Mouse (Mus musculus) lung, embryonic 16.5 days (tissue): Measurements from ENCODE around the gene Mllt6. TPM values are rescaled to one million over a fixed set of nuclear protein-coding genes. Genes with fewer than 3 reads are reported as not detected.
"Not testable (repeated sequence)": the region's sequence is repeated elsewhere in the genome, so short reads cannot be mapped to it uniquely, and the experiment has no call there.

Source experiments
- ATAC-seq: fragments of 200-750 bp; cut with Nextera tagmentation; 2 replicates; pipeline ENCODE4 v1.8.0; 2017; ENCODE audit warnings: low read depth, mild to moderate bottlenecking, moderate library complexity
- H3K27ac ChIP-seq: fragments of 300-500 bp; sonication (generic); 2 replicates; pipeline ENCODE4 v1.5.1; 2014; ENCODE audit warnings: mild to moderate bottlenecking, control low read depth, low read length
- H3K27me3 ChIP-seq: fragments of 300-500 bp; sonication (generic); 2 replicates; pipeline ENCODE4 v1.6.1; 2014; ENCODE audit warnings: low read depth, low read length, mixed read lengths; ENCODE audit not compliant: control insufficient read depth, insufficient read depth
- H3K36me3 ChIP-seq: fragments of 300-500 bp; sonication (generic); 2 replicates; pipeline ENCODE4 v1.6.1; 2014; ENCODE audit warnings: low read length; ENCODE audit not compliant: control insufficient read depth, insufficient read depth
- H3K4me1 ChIP-seq: fragments of 300-500 bp; sonication (generic); replicated peaks from 2 replicates; pipeline ENCODE4 v1.6.1; 2014; ENCODE audit warnings: low read length, mixed read lengths; ENCODE audit not compliant: control insufficient read depth, insufficient read depth
- H3K4me2 ChIP-seq: fragments of 300-500 bp; sonication (generic); 2 replicates; pipeline ENCODE4 v1.6.1; 2014; ENCODE audit warnings: low read depth, low read length, control low read depth
- H3K4me3 ChIP-seq: fragments of 300-500 bp; sonication (generic); 2 replicates; pipeline ENCODE4 v1.5.1; 2014; ENCODE audit warnings: mild to moderate bottlenecking, low read length, control low read depth
- H3K9ac ChIP-seq: fragments of 300-500 bp; sonication (generic); 2 replicates; pipeline ENCODE4 v1.6.1; 2014; ENCODE audit warnings: low read length, control low read depth
- H3K9me3 ChIP-seq: fragments of 300-500 bp; sonication (generic); 2 replicates; pipeline ENCODE4 v1.6.1; 2016; ENCODE audit warnings: low read length; ENCODE audit not compliant: control insufficient read depth
- WGBS: fragments of 180-500 bp; shearing (Covaris S2); extraction: QIAGEN DNeasy Blood & Tissue Kit; methylation state at CpG from one replicate; pipeline ENCODE4 v1.1.7; 2014; 5-methylcytosine and 5-hydroxymethylcytosine counted together
- polyA plus RNA-seq: library from polyadenylated mRNA; unstranded; fragments of >200 nt; fragmentation: Nextera tagmentation; extraction: Ambion mirVana; gene quantifications from 2 replicates; pipeline ENCODE4 v1.2.1, GENCODE M21; 2015

The Mllt6 gene
- polyA plus RNA-seq, 1 experiment from 2014 or later = 3.4 TPM

DNA sequence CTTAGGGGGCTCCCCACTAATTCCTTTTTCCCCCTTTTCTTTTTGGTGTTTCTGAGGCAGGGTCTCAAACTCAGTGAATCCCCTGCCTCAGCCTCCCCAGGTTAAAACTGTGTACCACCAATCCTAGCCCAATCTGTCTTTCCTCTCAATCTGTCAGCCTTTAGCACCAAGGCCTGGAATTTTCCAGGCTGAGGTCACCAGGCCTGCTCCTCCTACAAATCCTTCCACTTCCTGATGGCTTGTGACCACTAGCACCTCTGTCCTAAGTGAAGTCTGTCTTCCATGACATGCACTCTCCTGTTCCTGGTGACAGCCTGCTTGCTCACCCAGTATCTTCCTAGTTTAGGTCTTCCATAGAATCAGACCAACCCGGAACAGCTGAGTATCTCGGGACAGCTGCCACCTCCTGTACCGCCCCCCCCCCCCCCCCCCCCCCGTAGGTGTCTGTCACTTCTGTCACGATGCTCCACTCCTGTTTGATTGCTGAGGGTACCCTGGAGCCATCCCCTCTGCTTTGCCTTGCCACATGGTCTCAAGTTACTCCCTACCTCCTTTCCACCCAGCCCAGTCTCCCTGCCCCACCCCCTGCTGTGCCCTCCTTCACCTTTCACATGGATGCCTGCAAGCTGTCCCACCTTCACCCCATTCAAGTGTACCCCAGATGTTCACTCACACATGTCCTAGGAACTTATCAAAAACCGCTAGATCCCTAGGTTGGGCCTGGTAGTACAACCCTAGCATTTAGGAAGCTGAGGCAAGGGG is 5.8 kb upstream of the Mllt6 start:
- Histone ChIP-seq H3K9ac (no peak overlapping the region), H3K27ac (no peak overlapping the region), H3K9me3 (no peaks in the 10 kb centered on the region), H3K4me1 (peaks cover 30% of the 10 kb centered on the region), H3K36me3 (no peaks in the 10 kb centered on the region), H3K4me2 (no peak overlapping the region), H3K27me3 (peaks cover 7% of the 10 kb centered on the region), H3K4me3 (no peak overlapping the region)
- 61% methylated on average over 4 of the region's 6 CpGs for WGBS
- no peak for ATAC-seq

DNA sequence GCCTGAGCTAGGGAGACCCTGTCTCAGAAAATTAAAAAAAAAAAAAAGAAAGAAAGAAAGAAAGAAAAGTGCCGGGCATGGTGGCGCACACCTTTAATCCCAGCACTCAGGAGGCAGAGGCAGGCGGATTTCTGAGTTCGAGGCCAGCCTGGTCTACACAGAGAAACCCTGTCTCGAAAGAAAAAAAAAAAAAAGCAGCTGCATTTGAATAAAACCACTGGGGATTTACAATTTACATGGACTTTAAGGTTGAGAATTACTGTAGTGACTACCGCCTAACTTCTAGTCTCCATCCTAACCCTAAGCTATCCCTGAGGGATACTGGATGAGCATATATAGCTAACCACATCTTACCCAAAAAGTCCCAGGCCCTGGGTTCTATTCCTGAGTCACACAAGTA is 5.2 kb upstream of the Mllt6 start:
- not testable (repeated sequence) for H3K4me2 ChIP-seq, H3K27me3 ChIP-seq, H3K4me3 ChIP-seq, H3K27ac ChIP-seq, H3K9ac ChIP-seq, H3K36me3 ChIP-seq, H3K9me3 ChIP-seq, ATAC-seq
- 89% methylated on average over 6 of the region's 6 CpGs for WGBS
- H3K4me1 ChIP-seq = peaks cover 31% of the 10 kb centered on the region

DNA sequence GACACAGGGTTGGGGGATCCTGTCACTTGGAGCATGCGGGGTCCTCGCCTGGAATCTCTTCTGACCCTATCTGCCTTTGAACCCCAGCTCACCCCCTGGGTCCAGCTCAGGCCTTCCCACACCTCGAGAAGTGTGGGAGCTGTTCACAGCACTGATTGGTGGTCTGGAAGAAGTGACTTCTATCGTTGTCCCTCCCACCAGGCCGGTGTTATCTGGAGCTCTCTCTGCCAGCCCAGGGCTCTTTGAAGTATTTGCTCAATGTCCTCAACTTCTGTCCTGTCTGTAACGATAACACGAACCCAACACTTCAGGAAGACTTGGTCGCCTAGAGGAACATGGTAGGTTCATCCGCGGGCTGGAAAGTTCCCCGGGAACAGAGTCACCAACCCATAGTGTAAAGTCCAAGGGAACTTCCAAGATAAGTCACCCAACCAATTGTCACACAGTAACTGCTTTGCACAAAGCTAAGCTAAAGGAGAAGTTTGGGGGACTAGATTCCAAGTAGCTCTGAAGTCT is 4.4 kb upstream of the Mllt6 start:
- WGBS = 39% methylated on average over 11 of the region's 11 CpGs
- peaks cover 31% of the 10 kb centered on the region for H3K4me1 ChIP-seq
- H3K27ac ChIP-seq = no peak overlapping the region
- H3K9me3 ChIP-seq = no peaks in the 10 kb centered on the region
- no peak for ATAC-seq
- H3K4me3 ChIP-seq = peak overlapping the region; percentile 81; the same call in 1 of the 2 replicates
- H3K4me2 ChIP-seq = peak overlapping the region; percentile 74
- no peaks in the 10 kb centered on the region for H3K36me3 ChIP-seq
- H3K27me3 ChIP-seq = peaks cover 7% of the 10 kb centered on the region
- peak overlapping the region; percentile 92; the same call in 1 of the 2 replicates for H3K9ac ChIP-seq

DNA sequence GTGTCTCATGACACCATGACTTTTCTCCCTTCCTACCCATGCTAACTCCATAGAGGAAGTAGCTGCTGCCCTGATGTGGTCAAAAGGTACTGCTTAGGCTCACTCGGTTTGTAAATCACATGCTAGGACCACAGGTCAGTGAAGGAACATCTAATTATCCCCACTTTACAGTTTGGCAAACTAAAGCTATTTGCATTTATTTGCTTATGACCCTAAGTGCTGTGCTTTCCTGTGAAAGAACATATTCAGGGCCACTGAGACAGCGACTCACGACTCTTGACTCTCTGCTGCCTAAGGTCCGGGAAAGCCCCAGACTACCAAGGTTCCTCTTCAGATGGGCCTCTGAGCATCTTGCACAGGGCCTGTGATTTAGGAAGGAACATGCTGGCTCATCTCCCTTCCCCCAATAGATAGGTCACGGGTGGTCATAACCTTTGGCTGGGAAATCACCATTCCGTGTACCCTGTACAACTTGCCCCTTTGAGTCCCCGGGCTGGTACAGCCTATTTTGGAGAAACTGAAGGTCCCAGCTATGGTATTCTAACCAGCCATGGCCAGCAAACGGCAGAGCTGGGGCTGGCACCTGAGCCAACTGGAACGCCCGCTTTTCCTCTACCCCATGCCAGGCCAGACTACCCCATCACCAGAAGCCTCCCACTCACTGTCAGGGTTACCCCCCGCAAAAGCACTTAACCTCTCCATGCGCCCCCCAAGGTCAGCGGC is 3.8 kb upstream of the Mllt6 start:
- Histone ChIP-seq H3K36me3 (no peaks in the 10 kb centered on the region), H3K9me3 (no peaks in the 10 kb centered on the region), H3K9ac (peak overlapping the region; percentile 92), H3K27me3 (peaks cover 7% of the 10 kb centered on the region), H3K27ac (peak overlapping the region; percentile 87), H3K4me3 (peak overlapping the region; percentile 81), H3K4me1 (peaks cover 32% of the 10 kb centered on the region), H3K4me2 (peak overlapping the region; percentile 74)
- ATAC-seq = no peak
- 6% methylated on average over 13 of the region's 13 CpGs for WGBS

DNA sequence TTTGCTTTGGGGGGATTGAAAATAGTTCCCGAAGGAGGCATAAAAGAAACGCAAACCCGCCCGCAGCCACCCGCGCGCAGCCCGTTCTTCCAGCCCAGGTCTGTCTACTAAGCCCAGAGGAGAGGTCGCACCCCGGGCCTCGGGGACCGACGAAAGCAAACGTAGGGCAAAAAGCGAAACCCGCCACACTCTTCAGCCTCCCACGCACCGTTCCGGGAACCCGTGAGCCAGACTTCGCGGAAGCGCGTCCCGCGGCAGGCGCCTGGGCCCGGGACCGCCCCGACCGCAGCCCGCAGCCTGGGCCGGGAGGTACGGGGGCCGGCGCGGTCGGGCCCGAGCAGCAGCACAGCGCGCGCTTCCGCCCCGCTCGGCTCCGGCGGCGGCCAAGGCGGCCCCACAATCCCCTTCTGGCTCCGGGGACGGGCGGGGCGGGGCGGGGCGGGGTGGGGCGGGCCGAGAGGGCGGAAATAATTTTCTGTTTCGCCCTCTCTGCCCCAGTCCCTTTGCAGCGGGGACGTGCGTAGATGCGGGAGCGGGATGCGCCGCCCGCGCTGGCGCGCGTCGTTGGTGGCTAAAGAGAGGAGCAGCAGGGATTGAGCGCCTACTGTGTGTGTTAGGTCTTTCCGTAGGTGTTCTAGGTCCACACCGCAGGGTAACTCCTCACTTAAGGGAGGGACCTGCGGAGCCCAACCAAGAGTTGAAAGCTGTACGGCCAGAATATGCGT is 3.1 kb upstream of the Mllt6 start:
- H3K9me3 ChIP-seq = no peaks in the 10 kb centered on the region
- peak overlapping the region; percentile 92 for H3K9ac ChIP-seq
- peak overlapping the region; percentile 81 for H3K4me3 ChIP-seq
- H3K4me2 ChIP-seq = peak overlapping the region; percentile 74
- H3K27me3 ChIP-seq = peaks cover 7% of the 10 kb centered on the region
- under 1% methylated on average over 63 of the region's 78 CpGs for WGBS
- H3K4me1 ChIP-seq = peaks cover 38% of the 10 kb centered on the region
- ATAC-seq = peak; percentile 81
- H3K36me3 ChIP-seq = no peaks in the 10 kb centered on the region
- peak overlapping the region; percentile 98 for H3K27ac ChIP-seq

DNA sequence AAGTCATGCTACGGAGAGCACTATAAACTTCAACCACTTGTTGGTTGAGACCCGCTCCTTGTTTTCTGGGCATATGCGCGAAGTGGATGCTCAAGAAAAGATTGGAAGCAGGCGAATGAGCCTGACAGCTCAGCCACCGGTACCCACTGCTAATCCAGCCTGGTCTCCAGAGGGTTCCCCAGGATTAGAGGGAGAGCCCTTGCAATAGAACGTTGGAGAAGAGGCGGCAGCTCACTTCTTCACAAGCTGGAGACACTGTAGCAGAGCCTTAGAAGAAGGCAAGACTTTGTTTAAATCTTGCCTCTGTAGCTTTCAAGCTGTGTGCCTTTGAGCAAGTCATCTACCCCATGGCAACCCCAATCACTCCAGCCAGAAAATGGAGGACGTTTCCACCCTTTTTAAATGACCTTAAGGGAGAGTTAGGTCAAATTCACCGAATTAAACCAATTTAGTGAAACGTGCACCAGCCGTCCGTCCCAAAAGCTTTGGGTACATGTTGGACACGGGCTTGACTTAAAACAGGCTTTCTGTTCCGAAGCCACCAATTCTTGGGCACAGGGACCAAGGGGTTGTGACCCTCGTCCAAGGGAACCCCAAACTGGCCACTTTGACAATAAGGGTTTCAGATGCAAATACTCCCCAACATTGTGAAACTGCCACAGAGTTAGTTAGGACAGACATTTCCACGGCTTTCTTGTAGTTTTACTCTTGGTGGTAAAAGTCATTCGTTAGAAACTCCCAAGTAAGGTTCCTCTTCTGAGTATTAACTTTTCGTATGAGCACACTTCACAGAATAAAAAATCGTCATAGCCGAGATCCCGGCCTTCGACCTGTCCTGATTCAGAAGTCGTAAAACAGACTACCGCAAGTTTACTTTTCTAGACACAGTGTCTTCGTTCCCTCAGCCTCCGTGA is 2.2 kb upstream of the Mllt6 start:
- 4% methylated on average over 27 of the region's 27 CpGs for WGBS
- Histone ChIP-seq H3K36me3 (peaks cover 5% of the 10 kb centered on the region), H3K9me3 (no peaks in the 10 kb centered on the region), H3K4me2 (peak overlapping the region; percentile 74), H3K9ac (peak overlapping the region; percentile 92), H3K27me3 (peaks cover 7% of the 10 kb centered on the region), H3K4me1 (peaks cover 41% of the 10 kb centered on the region), H3K4me3 (peak overlapping the region; percentile 87), H3K27ac (peak overlapping the region; percentile 98)
- ATAC-seq = no peak

DNA sequence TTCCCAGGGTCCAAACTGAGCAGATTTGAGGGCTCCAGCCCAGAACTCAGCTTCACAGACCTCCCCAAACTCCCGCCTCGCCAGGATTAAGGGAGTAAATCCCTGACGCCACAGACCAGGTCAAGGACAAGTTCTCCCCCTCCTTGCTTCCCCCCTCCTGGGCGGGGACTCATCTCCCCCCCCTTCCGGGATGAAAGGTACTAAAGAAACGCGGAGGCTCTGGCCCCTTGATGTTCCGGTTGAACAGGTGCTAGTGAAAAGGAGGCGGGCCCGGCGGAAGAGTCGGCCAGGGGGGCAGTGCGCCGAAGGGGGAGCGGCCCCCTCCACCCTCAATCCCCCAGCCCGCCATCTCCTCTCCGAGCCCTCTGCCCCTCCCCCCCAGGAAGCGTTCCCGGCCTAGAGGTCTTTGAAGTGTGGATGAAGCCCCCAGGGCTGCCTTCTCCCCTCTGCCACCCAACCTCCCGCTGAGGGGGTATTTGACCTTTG is 1.5 kb upstream of the Mllt6 start:
- ATAC-seq = peak; percentile 16; the same call in 1 of the 2 replicates
- peaks cover 7% of the 10 kb centered on the region for H3K27me3 ChIP-seq
- H3K4me3 ChIP-seq = peak overlapping the region; percentile 87
- peak overlapping the region; percentile 92 for H3K9ac ChIP-seq
- H3K4me2 ChIP-seq = peak overlapping the region; percentile 74
- peak overlapping the region; percentile 98 for H3K27ac ChIP-seq
- H3K9me3 ChIP-seq = no peaks in the 10 kb centered on the region
- peaks cover 12% of the 10 kb centered on the region for H3K36me3 ChIP-seq
- H3K4me1 ChIP-seq = peaks cover 41% of the 10 kb centered on the region
- WGBS = 0% methylated on average over 20 of the region's 20 CpGs

DNA sequence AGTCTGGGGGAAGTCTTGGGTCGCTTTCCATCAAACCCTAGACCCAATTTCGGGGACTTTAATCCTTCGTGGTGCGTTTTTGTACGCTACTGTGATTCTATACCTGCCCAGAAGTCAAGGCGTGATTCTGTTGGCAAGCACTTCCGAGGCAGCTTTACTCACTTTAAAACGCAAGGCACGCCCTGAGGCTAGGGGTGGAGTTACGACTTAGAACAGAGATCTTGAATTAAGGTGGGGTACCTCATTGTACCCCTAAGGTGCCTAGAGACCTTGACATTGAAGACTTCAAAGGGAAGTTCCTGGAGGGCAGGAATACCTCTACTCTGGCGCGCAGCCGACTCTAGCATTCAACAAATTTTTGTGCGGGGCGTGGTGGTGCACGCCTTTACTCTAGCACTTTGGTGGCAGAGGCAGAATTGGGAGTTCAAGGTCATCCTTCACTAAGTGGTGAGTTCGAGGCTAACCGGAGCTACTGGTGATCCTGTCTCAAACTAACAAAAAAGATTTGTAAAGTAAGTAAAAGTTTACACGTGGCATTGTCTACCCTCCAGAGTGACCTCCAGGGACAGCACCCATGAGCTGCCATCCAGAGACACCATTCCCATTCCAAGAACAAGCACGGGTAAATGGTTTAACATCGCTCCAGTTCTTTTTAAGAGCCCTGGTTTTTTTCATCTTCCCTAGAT is 864 bp upstream of the Mllt6 start:
- peak overlapping the region; percentile 74 for H3K4me2 ChIP-seq
- ATAC-seq = peak; percentile 18; the same call in 1 of the 2 replicates
- 2% methylated on average over 21 of the region's 21 CpGs for WGBS
- H3K4me1 ChIP-seq = peaks cover 41% of the 10 kb centered on the region
- peaks cover 7% of the 10 kb centered on the region for H3K27me3 ChIP-seq
- peak overlapping the region; percentile 98 for H3K27ac ChIP-seq
- H3K9ac ChIP-seq = peak overlapping the region; percentile 92
- H3K36me3 ChIP-seq = peaks cover 15% of the 10 kb centered on the region
- H3K9me3 ChIP-seq = no peaks in the 10 kb centered on the region
- peak overlapping the region; percentile 87 for H3K4me3 ChIP-seq
